Mouse (Mus musculus) ES-E14 (cell line): Measurements from ENCODE around the gene Ccdc69. TPM values are rescaled to one million over a fixed set of nuclear protein-coding genes. Genes with fewer than 3 reads are reported as not detected.
A peak's percentile ranks its signal among the peaks of the same experiment; 100 is the strongest.

Experiments
- DNase-seq: peaks from one replicate; pipeline ENCODE4 v3.0.0-alpha.2; 2013; ENCODE audit warnings: low read depth, low spot score
- H3K27ac ChIP-seq: 2 replicates; pipeline ENCODE4 v1.5.1; 2012; ENCODE audit warnings: low read depth, mild to moderate bottlenecking, low read length, moderate library complexity, mixed read lengths; ENCODE audit not compliant: poor library complexity, insufficient read depth, severe bottlenecking
- H3K36me3 ChIP-seq: 2 replicates; pipeline ENCODE4 v1.6.1; 2012; ENCODE audit warnings: mild to moderate bottlenecking, low read length, moderate library complexity, mixed read lengths; ENCODE audit not compliant: control insufficient read depth, poor library complexity, insufficient read depth, severe bottlenecking
- H3K4me1 ChIP-seq, 2 experiments: fragments of 150-350 bp in 1 of 2; sonication (generic) in 1 of 2; 2 replicates each; pipeline ENCODE4 v1.6.1; 2012; ENCODE audit warnings: low read length in 2 of 2, mild to moderate bottlenecking in 1 of 2, mixed read lengths in 1 of 2; ENCODE audit not compliant: control insufficient read depth in 2 of 2, insufficient read depth in 2 of 2, poor library complexity in 1 of 2
- H3K4me3 ChIP-seq, 2 experiments: fragments of 150-350 bp in 1 of 2; sonication (generic) in 1 of 2; 2 replicates each; pipeline ENCODE4 v1.5.1; 2012; ENCODE audit warnings: low read length in 2 of 2, low read depth in 1 of 2, mild to moderate bottlenecking in 1 of 2, mixed read lengths in 1 of 2; ENCODE audit not compliant: insufficient read depth in 1 of 2, poor library complexity in 1 of 2, severe bottlenecking in 1 of 2
- H3K9ac ChIP-seq: 2 replicates; pipeline ENCODE4 v1.6.1; 2012; ENCODE audit warnings: low read depth, mild to moderate bottlenecking, low read length, mixed read lengths; ENCODE audit not compliant: poor library complexity, insufficient read depth, severe bottlenecking
- H3K9me3 ChIP-seq: fragments of 150-350 bp; sonication (generic); 2 replicates; pipeline ENCODE4 v1.6.1; 2012; ENCODE audit warnings: low read depth, mild to moderate bottlenecking, low read length; ENCODE audit not compliant: control insufficient read depth, insufficient read depth
- CHD2 ChIP-seq: IDR thresholded peaks from 2 replicates; pipeline ENCODE4 v1.6.1; 2014; ENCODE audit warnings: mild to moderate bottlenecking, low read depth, low read length, inconsistent platforms
- HCFC1 ChIP-seq: IDR thresholded peaks from 2 replicates; pipeline ENCODE4 v1.6.1; 2012; ENCODE audit warnings: low read length, inconsistent platforms, borderline replicate concordance; ENCODE audit not compliant: insufficient read depth
- MAFK ChIP-seq: IDR thresholded peaks from 2 replicates; pipeline ENCODE4 v1.6.1; 2014; ENCODE audit warnings: mild to moderate bottlenecking, low read depth, low read length, inconsistent platforms; ENCODE audit not compliant: insufficient read depth
- ZC3H11A ChIP-seq: IDR thresholded peaks from 2 replicates; pipeline ENCODE4 v1.6.1; 2012; ENCODE audit warnings: low read depth, mild to moderate bottlenecking, inconsistent platforms, low read length, borderline replicate concordance
- ZNF384 ChIP-seq: IDR thresholded peaks from 2 replicates; pipeline ENCODE4 v1.6.1; 2012; ENCODE audit warnings: low read depth, low read length, inconsistent platforms
- in situ Hi-C, 2 experiments: fragments of 600-800 bp; cut with MboI; formaldehyde crosslinking; loops; one replicate each; pipeline ENCODE4 v1.15.1; 2025; ENCODE audit warnings: low sequenced_read_pairs in 2 of 2, inconsistent platforms in 1 of 2; ENCODE audit not compliant: unreplicated experiment in 2 of 2
- total RNA-seq: library from RNA; depleted of rRNA; stranded (reverse); fragments of 300-350 nt; gene quantifications from 2 replicates; pipeline ENCODE4 v1.2.3, GENCODE M21; 2012; rRNA removed

Ccdc69 gene
- total RNA-seq = 0.16 and 0.22 TPM in 2 replicates

DNA sequence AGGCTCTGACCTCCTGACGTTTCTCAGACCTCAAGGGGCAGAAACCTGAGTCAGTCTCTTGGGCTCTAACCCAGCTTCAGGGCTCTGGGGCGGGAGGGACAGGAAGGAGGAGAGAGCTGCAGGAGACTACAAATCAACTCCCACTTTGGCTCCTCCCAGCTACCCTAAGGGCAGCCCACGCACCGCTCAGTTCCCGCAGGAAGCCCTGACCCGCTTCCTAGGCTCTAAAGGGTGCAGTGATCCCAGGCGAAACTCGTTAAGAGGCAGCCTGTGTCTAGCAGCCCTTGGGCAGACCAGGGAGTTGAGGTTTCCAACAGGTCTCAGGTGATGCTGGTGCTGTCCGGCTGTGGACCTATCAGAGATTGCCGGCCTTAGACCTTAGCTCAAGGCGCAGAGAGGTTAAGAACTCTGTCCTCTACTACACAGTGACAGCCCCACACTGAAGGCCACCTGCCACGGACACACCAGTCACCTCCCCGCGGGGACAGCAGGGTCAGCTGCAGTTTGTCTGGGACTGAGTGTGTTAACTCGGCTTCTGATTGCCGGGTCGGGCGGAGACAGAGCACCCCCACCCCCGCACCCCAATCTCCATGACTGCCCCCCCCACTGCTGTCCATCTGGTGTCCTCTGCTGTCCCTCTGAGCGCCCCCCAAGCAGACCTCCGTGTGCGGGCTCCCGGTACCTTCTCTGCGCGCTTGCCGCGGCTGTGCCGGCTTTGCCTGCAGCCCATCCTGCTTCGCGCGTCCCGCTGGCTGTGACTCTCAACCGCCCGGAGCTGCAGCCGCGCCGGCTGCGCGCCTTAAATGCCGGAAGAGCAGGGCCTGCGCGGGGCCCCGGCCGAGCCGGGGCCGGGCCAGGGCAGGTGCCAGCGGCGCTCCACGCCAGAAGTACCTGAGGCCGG lies at the start of gene Ccdc69:
TSS of gene Ccdc69 (minus strand) at position 801 of the 901 bp plus-strand sequence.
- peak within 1 kb of the TSS; percentile 59 to 64 for H3K4me3 ChIP-seq
- DNase-seq = no peak
- no peaks in the 10 kb centered on the region for H3K4me1 ChIP-seq
- H3K27ac ChIP-seq = no peak within 1 kb of the TSS
- H3K9me3 ChIP-seq = no peaks in the 10 kb centered on the region
- in situ Hi-C loops = no loop called here
- H3K36me3 ChIP-seq = no peaks in the 10 kb centered on the region
- TF ChIP-seq CHD2 (no peak), HCFC1 (no peak), ZC3H11A (no peak), MAFK (no peak), ZNF384 (no peak)
- H3K9ac ChIP-seq = peak within 1 kb of the TSS; percentile 48

DNA sequence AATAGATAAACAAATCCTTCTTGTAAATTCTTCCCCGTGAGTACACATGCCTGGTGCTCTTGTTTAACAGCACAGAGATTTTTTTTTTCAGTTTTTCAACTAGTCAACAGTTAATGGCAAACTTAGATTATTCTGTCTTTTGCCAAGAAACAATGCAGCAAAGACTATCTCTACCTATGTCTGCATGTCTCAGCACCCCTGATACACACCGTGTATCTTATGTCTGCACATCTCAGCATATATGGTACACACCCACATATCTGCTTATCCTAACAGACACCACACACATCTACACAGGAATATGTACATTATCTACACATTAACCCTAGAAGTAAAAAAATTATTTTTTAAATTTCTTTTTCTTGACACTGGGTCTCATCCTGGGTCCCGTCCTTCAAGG lies 48.7 kb upstream of the Ccdc69 start:
- H3K27ac ChIP-seq = no peak overlapping the region
- DNase-seq = no peak
- no peak overlapping the region for H3K9ac ChIP-seq
- H3K9me3 ChIP-seq = no peaks in the 10 kb centered on the region
- in situ Hi-C loops = no loop called here
- TF ChIP-seq CHD2 (no peak), MAFK (no peak), ZC3H11A (no peak), ZNF384 (no peak), HCFC1 (no peak)
- no peak overlapping the region for H3K4me3 ChIP-seq
- no peaks in the 10 kb centered on the region for H3K36me3 ChIP-seq
- peaks cover 13% of the 10 kb centered on the region in 2 experiments for H3K4me1 ChIP-seq

DNA sequence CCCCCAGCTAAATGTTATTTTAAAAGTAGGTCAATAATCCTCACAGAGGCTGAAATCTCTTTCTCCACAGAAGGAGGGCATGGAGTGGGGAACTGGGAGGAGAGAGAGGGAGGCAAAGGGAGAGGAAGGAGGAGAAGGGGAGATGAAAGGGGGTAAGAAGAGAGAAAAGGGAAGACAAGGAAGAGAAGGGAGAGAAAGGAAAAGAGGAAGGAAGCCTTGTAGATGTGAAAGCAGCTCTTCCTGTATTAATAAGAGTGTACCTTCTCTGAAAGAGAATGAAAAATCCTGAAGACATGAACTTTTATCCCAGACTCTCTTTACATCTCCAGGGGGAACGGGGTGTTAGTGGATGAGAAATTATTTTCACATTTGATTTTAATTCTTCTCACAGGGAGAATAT lies 43.5 kb upstream of the Ccdc69 start:
- in situ Hi-C loops = no loop called here
- H3K4me3 ChIP-seq = no peak overlapping the region
- no peak overlapping the region for H3K9ac ChIP-seq
- DNase-seq = no peak
- no peaks in the 10 kb centered on the region for H3K9me3 ChIP-seq
- TF ChIP-seq CHD2 (no peak), MAFK (no peak), HCFC1 (no peak), ZNF384 (no peak), ZC3H11A (no peak)
- H3K4me1 ChIP-seq = peaks cover 0 to 2% of the 10 kb centered on the region in 2 experiments; a peak in 1 of 4 replicates
- no peaks in the 10 kb centered on the region for H3K36me3 ChIP-seq
- H3K27ac ChIP-seq = no peak overlapping the region

DNA sequence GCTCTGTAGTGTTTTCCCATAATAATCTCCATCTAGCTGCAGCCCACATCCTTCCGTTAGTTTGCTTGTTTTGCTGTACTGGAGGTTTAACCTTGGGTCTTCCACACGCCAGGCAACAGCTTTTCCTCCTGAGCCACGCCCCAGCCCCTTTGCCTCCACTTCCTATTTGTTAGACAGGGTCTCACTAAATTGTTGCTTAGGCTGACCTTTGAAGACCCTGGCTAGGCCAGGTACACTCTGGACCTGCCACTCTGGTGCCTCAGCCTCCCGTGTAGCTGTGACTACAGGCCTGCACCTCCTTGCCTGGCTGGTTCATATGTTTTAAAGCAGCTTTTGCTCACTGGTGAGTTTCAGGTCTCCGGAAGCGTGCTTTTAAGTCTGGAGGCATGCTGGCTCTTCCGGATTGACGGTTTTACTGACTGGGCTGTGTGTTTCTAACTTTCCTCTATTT lies 42.9 kb upstream of the Ccdc69 start:
- H3K36me3 ChIP-seq = no peaks in the 10 kb centered on the region
- in situ Hi-C loops = no loop called here
- H3K4me1 ChIP-seq = no peaks in the 10 kb centered on the region; a peak in 1 of 4 replicates
- no peak overlapping the region for H3K4me3 ChIP-seq
- H3K27ac ChIP-seq = no peak overlapping the region
- H3K9ac ChIP-seq = no peak overlapping the region
- no peak for DNase-seq
- TF ChIP-seq CHD2 = no peak
- H3K9me3 ChIP-seq = no peaks in the 10 kb centered on the region
